Mouse (Mus musculus) neutrophil, adult 5-6 weeks (primary cell): ENCODE measurements around the gene Tnks2. TPM values are rescaled to one million over a fixed set of nuclear protein-coding genes. Genes with fewer than 3 reads are reported as not detected.

Experiments
- ATAC-seq: fragments of 151-379, 151-347 bp; 2 replicates; pipeline ENCODE4 v1.8.0; 2017; ENCODE audit warnings: mild to moderate bottlenecking, moderate TSS enrichment; ENCODE audit not compliant: insufficient number of reproducible peaks, poor library complexity, low FRiP score, severe bottlenecking; ENCODE audit errors: extremely low read depth
- total RNA-seq: library from RNA; stranded (forward); fragments of 200-1000 nt; gene quantifications from 2 replicates; pipeline ENCODE4 v1.2.3, GENCODE M21; 2017

Tnks2 gene
- total RNA-seq, 1 experiment from 2014 or later = 180 TPM

- ATAC-seq = no peak
Measured at GRCm38 (mm10) chr19:36922936-36923335, 88.9 kb downstream of the Tnks2 start.

GRCm38 (mm10) chr19:36925671-36926552 is 91.9 kb downstream of the Tnks2 start, which contains the start of gene Btaf1:
Gene Btaf1, plus strand, starts transcription at chr19:36926079.
- ATAC-seq = peak; percentile 84

- ATAC-seq = no peak
Measured at GRCm38 (mm10) chr19:36926553-36927236, 92.7 kb downstream of the Tnks2 start.

GRCm38 (mm10) chr19:36927800-36928361 is 93.8 kb downstream of the Tnks2 start:
- ATAC-seq = no peak

GRCm38 (mm10) chr19:36929816-36930215 is 95.8 kb downstream of the Tnks2 start:
- no peak for ATAC-seq

GRCm38 (mm10) chr19:36932097-36932496 is 98.1 kb downstream of the Tnks2 start:
- no peak for ATAC-seq

- ATAC-seq = peak; percentile 56; the same call in 1 of the 2 replicates
Measured at GRCm38 (mm10) chr19:36932613-36933012, 98.6 kb downstream of the Tnks2 start.

GRCm38 (mm10) chr19:36936285-36936684 is 102.3 kb downstream of the Tnks2 start:
- ATAC-seq = no peak

GRCm38 (mm10) chr19:36938008-36938407 is 104.0 kb downstream of the Tnks2 start:
- no peak for ATAC-seq

- no peak for ATAC-seq
Measured at GRCm38 (mm10) chr19:36940064-36940463, 106.0 kb downstream of the Tnks2 start.

Other genes with a start within 250 kb of the Tnks2 start
- gene Ppp1r3c, start 97.6 kb upstream of the Tnks2 start, total RNA-seq = 0.12 TPM in 1 of 2 replicates, not detected in the other
- gene Fgfbp3, start 85.4 kb downstream of the Tnks2 start, total RNA-seq = 1.0 and 1.8 TPM in 2 replicates
- gene Btaf1, start 91.8 kb downstream of the Tnks2 start, total RNA-seq = 80.3 and 84.3 TPM in 2 replicates